Mouse (Mus musculus): Measurements from ENCODE around the gene Anp32a.

GRCm38 (mm10) chr9:62421027-62421426 lies 79.9 kb downstream of the Anp32a start:
- TF ChIP-seq POLR2A (IDR thresholded peaks at IDR 0.05; ENCODE audit: borderline replicate concordance, extremely low read depth, insufficient read depth, insufficient read length, poor library complexity, severe bottlenecking) (no peak), CTCF (IDR thresholded peaks at IDR 0.05; ENCODE audit: borderline replicate concordance, extremely low read depth, insufficient read depth, insufficient read length) (no peak)

Data from brain, embryonic 14.5 days (tissue).